Mouse (Mus musculus): Measurements from ENCODE around the gene Ccdc144b. TPM values are rescaled to one million over a fixed set of nuclear protein-coding genes. Genes with fewer than 3 reads are reported as not detected.

The Ccdc144b gene
- polyA plus RNA-seq, 1 experiment from 2014 or later = not detected

DNA sequence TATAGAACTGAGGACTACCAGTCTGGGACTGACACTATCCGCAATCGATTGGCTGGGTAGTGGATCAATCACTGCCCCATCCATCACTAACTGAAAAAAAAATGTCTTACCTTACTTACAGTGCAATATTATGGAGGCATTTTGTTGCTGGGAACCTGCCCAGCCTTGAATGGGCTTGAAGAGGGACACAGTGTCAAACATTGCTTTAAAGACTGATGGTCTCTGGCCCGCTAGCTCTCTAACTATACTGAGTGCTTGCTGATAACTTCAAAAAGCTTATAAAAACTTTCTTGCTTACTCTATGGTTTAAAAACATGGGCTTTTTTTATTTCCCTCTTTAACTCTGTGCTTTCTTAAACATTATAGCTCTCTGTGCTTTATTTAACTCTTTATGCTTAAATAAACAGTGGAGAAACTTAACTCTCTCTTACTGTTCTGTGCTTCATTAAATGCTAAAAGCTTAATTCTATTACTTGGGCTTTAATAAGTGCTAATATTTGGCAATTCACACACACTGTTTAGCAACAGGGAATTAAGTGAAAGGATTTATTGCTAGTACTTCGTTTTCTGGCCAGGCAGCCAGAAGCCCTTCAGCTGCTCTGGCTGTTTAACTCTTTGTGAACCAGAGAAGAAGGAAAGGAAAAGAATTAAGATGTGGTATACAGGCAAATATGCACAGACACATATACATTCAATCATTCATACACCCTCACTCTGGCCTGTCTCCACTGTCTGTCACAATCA lies 44.8 kb downstream of the Ccdc144b start:
- H3K9ac ChIP-seq (ENCODE audit: low read length) = no peak overlapping the region
- H3K27ac ChIP-seq (ENCODE audit: low read depth, low read length) = no peak overlapping the region
- no peaks in the 10 kb centered on the region for H3K4me1 ChIP-seq (ENCODE audit: control insufficient read depth, insufficient read depth, low read length)
- no peaks in the 10 kb centered on the region for H3K36me3 ChIP-seq (ENCODE audit: control insufficient read depth, insufficient read depth, low read length)
- no peak overlapping the region for H3K4me2 ChIP-seq (ENCODE audit: low read depth)
- no peak overlapping the region for H3K4me3 ChIP-seq (ENCODE audit: low read depth, low read length)
- WGBS = 70% methylated on average over 4 of the region's 4 CpGs
- DNase-seq (ENCODE audit: low spot score) (no peak), ATAC-seq (ENCODE audit: insufficient read depth, low FRiP score, low TSS enrichment) (no peak)
- H3K27me3 ChIP-seq (ENCODE audit: control insufficient read depth, insufficient read depth, low read length) = no peaks in the 10 kb centered on the region
- no peaks in the 10 kb centered on the region for H3K9me3 ChIP-seq (ENCODE audit: control insufficient read depth, low read length)

DNA sequence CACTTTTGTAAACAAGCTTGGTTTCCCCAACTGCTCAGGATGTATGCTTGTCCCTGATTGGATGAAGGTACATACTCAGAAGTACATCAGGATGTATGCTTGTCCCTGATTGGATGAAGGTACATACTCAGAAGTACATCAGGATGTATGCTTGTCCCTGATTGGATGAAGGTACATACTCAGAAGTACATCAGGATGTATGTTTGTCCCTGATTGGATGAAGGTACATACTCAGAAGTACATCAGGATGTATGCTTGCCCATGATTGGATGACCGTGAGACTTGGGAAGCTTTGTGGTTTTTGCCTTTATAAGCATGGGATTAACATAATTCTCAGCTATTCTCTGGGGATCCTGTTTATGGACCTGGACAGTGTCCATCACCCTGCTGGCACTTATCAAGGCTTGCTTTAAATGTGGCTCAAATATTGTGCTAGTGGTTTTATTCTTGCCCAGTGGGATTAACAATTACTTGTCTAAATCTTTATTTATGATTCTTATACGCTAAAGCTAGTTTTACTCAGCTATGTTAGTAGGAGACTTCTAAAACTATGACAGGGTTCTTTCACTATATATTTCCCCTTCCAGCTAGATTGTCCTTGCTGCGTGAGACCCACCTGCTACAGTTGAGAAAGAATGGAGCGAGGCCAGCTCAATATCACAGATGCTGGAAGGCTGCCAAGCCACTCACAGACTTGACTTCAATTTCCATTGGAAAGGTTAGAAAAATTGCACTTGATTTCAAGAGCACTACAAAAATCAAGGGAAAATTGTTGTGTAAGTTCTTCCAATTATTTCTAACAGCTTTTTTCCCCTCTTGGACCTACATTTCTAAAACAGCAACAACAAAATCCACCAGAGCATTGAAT lies 49.1 kb downstream of the Ccdc144b start:
- H3K27me3 ChIP-seq (ENCODE audit: control insufficient read depth, insufficient read depth, low read length) = no peaks in the 10 kb centered on the region
- no peak overlapping the region for H3K4me2 ChIP-seq (ENCODE audit: low read depth)
- ATAC-seq (ENCODE audit: insufficient read depth, low FRiP score, low TSS enrichment) = no peak
- 0 out of 2 replicates have a peak, but pooled peaks cover 4% of the 10 kb centered on the region for H3K4me1 ChIP-seq (ENCODE audit: control insufficient read depth, insufficient read depth, low read length)
- H3K9ac ChIP-seq (ENCODE audit: low read length) = no peak overlapping the region
- H3K4me3 ChIP-seq (ENCODE audit: low read depth, low read length) = no peak overlapping the region
- 89% methylated on average over 4 of the region's 4 CpGs for WGBS
- no peak for DNase-seq (ENCODE audit: low spot score)
- H3K36me3 ChIP-seq (ENCODE audit: control insufficient read depth, insufficient read depth, low read length) = no peaks in the 10 kb centered on the region
- no peaks in the 10 kb centered on the region for H3K9me3 ChIP-seq (ENCODE audit: control insufficient read depth, low read length)
- H3K27ac ChIP-seq (ENCODE audit: low read depth, low read length) = no peak overlapping the region

DNA sequence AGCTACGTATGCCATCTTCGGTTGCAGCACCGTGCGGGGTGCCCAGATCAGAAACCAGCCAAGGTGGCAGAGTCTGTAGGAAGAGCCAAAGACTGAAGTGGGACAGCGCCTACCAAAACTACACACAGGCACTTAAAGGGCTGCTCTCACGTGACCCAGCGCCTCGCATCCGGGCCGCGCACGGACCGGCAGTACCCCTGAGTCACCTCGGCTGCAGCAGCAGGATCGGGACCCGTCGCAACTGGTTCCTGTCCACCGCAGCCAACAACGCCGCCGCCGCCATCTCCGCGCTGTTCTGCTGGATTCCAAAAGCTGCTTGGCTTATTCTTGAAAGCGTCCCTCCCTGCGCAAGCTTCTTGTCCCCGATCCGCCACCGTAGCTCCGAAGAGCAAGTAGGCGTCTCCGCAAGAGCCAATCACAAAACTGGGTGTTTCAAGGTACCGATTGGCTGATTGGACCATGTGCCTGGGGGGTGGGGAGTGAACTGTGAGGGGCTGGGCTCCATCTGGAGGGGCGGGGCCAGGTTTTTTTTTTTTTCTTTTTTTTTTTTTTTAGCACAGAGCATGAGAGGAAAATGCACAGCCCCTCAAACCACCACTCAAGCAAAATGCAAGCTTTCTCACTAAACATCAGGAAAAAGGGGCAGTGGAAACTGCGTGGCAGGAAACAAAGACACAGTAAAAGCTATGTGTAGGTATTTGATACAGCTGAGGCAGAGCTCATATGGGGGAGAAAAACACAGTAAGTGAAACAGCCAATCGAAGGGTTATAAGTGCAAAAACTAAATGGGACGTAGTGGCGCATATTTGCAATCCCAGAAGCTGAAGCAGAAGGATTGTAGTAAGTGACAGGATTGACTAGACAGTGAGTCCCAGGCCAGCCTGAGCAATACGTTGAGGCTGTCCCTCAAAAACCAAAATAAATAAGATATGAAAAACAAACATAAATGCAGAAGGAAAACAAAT lies 52.8 kb downstream of the Ccdc144b start, which contains the start of gene Mccc1:
Gene Mccc1 (minus strand): TSS at position 404 of the 965 bp plus-strand sequence.
- H3K9me3 ChIP-seq (ENCODE audit: control insufficient read depth, low read length) = no peaks in the 10 kb centered on the region
- peak within 1 kb of the TSS; percentile 63 for H3K4me3 ChIP-seq (ENCODE audit: low read depth, low read length)
- ATAC-seq (ENCODE audit: insufficient read depth, low FRiP score, low TSS enrichment) (peak; percentile 100), DNase-seq (ENCODE audit: low spot score) (peak; percentile 92)
- no peaks in the 10 kb centered on the region for H3K27me3 ChIP-seq (ENCODE audit: control insufficient read depth, insufficient read depth, low read length)
- H3K4me1 ChIP-seq (ENCODE audit: control insufficient read depth, insufficient read depth, low read length) = 0 out of 2 replicates have a peak, but pooled peaks cover 4% of the 10 kb centered on the region
- peak within 1 kb of the TSS; percentile 63; the same call in 1 of the 2 replicates for H3K27ac ChIP-seq (ENCODE audit: low read depth, low read length)
- H3K9ac ChIP-seq (ENCODE audit: low read length) = peak within 1 kb of the TSS; percentile 81
- peak within 1 kb of the TSS; percentile 69 for H3K4me2 ChIP-seq (ENCODE audit: low read depth)
- WGBS = 6% methylated on average over 39 of the region's 39 CpGs
- H3K36me3 ChIP-seq (ENCODE audit: control insufficient read depth, insufficient read depth, low read length) = no peaks in the 10 kb centered on the region

DNA sequence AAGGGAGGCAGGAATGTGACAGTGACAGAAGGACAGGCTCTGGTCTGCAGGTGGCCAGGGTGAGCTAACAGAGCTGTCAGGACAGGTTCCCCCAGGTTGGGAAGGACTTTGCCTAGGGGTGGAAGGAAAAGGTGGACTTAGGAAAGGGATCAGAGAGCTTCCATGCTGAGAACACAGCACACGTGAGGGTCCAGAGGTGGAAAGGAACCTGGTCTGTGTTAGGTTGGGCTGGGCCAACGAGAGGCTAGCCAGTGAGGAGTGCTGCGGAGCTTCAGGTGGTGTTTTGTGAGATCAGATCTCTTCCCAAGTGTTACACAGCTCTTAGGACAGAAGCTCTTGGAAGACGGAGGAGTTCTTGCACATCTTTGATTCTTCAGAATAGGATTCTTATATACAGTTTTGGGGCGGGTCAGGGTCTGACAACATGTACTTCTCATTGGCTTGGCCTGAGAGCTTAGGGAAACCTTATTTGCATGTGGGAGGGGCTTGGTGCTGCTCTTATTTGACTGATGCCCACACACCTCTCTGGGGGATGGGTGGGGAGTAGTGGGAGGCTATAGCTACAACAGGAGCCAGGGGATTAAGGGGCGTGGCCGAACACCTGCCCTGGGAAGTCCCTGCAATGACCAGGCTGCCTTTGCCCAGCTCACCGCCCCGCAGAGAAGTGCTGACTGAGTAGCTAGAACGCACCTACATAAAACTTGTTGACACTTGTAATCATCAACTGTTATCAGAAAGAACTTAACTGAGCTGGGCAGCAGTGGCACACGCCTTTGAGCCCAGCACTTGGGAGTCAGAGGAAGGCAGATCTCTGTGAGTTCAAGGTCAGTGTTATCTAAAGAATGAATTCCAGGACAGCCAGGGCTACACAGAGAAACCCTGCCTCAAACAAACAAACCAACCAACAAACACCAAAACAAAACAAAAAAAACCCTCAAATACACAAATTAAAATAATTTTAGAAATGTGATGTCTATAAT lies 58.5 kb downstream of the Ccdc144b start:
- no peak for ATAC-seq (ENCODE audit: insufficient read depth, low FRiP score, low TSS enrichment)
- H3K9ac ChIP-seq (ENCODE audit: low read length) = no peak overlapping the region
- peaks cover 4% of the 10 kb centered on the region for H3K36me3 ChIP-seq (ENCODE audit: control insufficient read depth, insufficient read depth, low read length)
- no peaks in the 10 kb centered on the region for H3K27me3 ChIP-seq (ENCODE audit: control insufficient read depth, insufficient read depth, low read length)
- H3K4me3 ChIP-seq (ENCODE audit: low read depth, low read length) = no peak overlapping the region
- no peaks in the 10 kb centered on the region for H3K9me3 ChIP-seq (ENCODE audit: control insufficient read depth, low read length)
- no peak overlapping the region for H3K4me2 ChIP-seq (ENCODE audit: low read depth)
- no peak for DNase-seq (ENCODE audit: low spot score)
- H3K4me1 ChIP-seq (ENCODE audit: control insufficient read depth, insufficient read depth, low read length) = 0 out of 2 replicates have a peak, but pooled peaks cover 4% of the 10 kb centered on the region
- 62% methylated on average over 11 of the region's 11 CpGs for WGBS
- no peak overlapping the region for H3K27ac ChIP-seq (ENCODE audit: low read depth, low read length)

DNA sequence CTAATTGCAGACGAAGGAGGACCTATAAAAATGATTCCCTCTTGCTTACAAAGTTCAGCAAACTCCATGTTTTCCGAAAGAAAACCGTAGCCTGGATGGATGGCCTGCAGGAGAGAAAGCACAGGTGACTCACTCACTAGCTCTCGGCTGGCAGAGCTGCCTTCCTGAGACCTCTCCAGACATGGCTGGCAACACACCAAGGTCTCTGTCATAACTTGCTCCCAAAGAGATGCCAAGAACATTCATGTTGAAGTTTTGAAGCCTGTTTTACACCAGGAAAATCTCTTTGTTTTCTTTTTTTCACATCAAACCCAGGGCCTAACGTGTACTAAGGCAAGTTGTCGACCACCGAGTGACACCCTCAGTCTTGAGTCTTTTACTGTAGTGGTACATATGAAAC lies 62.6 kb downstream of the Ccdc144b start:
- 94% methylated on average over 7 of the region's 7 CpGs for WGBS
- Histone ChIP-seq H3K4me3 (ENCODE audit: low read depth, low read length) (no peak overlapping the region), H3K9ac (ENCODE audit: low read length) (no peak overlapping the region), H3K36me3 (ENCODE audit: control insufficient read depth, insufficient read depth, low read length) (peaks cover 5% of the 10 kb centered on the region), H3K4me2 (ENCODE audit: low read depth) (no peak overlapping the region), H3K27me3 (ENCODE audit: control insufficient read depth, insufficient read depth, low read length) (no peaks in the 10 kb centered on the region), H3K4me1 (ENCODE audit: control insufficient read depth, insufficient read depth, low read length) (no peaks in the 10 kb centered on the region), H3K27ac (ENCODE audit: low read depth, low read length) (no peak overlapping the region), H3K9me3 (ENCODE audit: control insufficient read depth, low read length) (no peaks in the 10 kb centered on the region)
- DNase-seq (ENCODE audit: low spot score) (no peak), ATAC-seq (ENCODE audit: insufficient read depth, low FRiP score, low TSS enrichment) (no peak)

DNA sequence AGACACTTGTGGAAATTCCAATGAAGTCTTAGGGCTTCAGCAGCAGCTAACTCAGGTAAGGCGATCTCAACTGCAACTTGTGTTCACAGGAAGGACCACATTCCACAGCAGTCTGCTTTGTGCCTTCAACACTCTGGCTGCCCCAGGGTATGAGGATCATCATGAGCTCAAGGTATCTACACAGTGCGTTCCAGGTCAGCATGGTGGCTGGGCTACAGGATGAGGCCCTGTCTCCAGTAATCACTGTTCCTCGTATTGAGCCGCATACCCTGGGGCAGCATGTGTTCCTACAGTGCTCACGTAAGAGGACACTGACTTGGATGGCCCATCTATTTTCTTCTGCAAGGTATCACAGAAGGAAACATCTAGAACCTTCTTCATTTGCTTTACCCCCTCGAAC lies 65.3 kb downstream of the Ccdc144b start:
- H3K4me1 ChIP-seq (ENCODE audit: control insufficient read depth, insufficient read depth, low read length) = no peaks in the 10 kb centered on the region
- no peaks in the 10 kb centered on the region for H3K9me3 ChIP-seq (ENCODE audit: control insufficient read depth, low read length)
- H3K27me3 ChIP-seq (ENCODE audit: control insufficient read depth, insufficient read depth, low read length) = no peaks in the 10 kb centered on the region
- no peak overlapping the region for H3K27ac ChIP-seq (ENCODE audit: low read depth, low read length)
- DNase-seq (ENCODE audit: low spot score) = no peak
- no peak for ATAC-seq (ENCODE audit: insufficient read depth, low FRiP score, low TSS enrichment)
- no peak overlapping the region for H3K4me3 ChIP-seq (ENCODE audit: low read depth, low read length)
- peaks cover 3% of the 10 kb centered on the region; the same call in 1 of the 2 replicates for H3K36me3 ChIP-seq (ENCODE audit: control insufficient read depth, insufficient read depth, low read length)
- no peak overlapping the region for H3K4me2 ChIP-seq (ENCODE audit: low read depth)
- no peak overlapping the region for H3K9ac ChIP-seq (ENCODE audit: low read length)
- 93% methylated on average over 6 of the region's 6 CpGs for WGBS

DNA sequence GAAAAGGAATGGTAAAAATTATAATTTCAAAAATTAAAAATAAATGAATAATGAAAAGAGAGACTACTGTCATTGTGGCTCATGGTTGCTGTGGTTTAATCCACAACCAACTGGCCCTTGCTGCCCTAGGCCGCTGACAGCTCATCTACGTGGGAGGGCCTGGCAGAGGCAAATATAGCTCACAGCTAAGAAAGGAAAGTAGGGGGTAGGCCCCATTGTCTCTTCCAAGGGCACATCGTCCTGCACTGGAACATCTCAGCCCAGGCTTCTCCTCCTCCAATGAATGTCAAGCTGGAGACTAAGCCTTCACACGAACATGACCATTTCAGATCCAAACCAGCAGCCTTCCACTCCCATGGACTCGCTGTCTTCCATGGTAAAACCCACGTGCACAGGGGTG lies 67.1 kb downstream of the Ccdc144b start:
- Histone ChIP-seq H3K4me3 (ENCODE audit: low read depth, low read length) (no peak overlapping the region), H3K9me3 (ENCODE audit: control insufficient read depth, low read length) (no peaks in the 10 kb centered on the region), H3K4me1 (ENCODE audit: control insufficient read depth, insufficient read depth, low read length) (no peaks in the 10 kb centered on the region), H3K27me3 (ENCODE audit: control insufficient read depth, insufficient read depth, low read length) (no peaks in the 10 kb centered on the region), H3K9ac (ENCODE audit: low read length) (no peak overlapping the region), H3K27ac (ENCODE audit: low read depth, low read length) (no peak overlapping the region), H3K36me3 (ENCODE audit: control insufficient read depth, insufficient read depth, low read length) (peaks cover 3% of the 10 kb centered on the region; the same call in 1 of the 2 replicates), H3K4me2 (ENCODE audit: low read depth) (no peak overlapping the region)
- WGBS = 89% methylated on average over 6 of the region's 6 CpGs
- no peak for ATAC-seq (ENCODE audit: insufficient read depth, low FRiP score, low TSS enrichment)
- no peak for DNase-seq (ENCODE audit: low spot score)

Measured in neural tube, embryonic 11.5 days (tissue).